Mouse (Mus musculus): ENCODE measurements around the gene Lins1.

The Lins1 gene

DNA sequence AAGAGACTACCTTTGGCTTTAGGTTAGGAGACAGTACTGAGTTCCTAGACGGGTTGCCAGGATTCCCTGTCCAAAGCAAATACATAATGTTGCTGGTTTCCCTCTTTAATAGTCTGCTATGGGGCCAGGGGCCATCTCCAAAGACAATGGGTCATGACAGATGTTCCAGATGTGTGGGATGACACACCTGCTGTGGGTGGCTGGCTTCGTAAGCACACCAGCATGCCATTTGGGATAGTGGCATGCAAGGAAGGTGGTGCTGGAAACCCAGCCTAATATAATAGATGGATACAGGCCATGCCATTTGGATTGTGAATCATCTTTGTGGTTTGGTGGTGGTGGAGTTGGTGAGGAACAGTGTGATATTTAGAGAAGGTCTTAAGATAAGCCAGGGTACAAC is 39.5 kb downstream of the Lins1 start:
- no peak for DNase-seq (ENCODE audit: low read depth in 2 of 2, low spot score in 2 of 2)

DNA sequence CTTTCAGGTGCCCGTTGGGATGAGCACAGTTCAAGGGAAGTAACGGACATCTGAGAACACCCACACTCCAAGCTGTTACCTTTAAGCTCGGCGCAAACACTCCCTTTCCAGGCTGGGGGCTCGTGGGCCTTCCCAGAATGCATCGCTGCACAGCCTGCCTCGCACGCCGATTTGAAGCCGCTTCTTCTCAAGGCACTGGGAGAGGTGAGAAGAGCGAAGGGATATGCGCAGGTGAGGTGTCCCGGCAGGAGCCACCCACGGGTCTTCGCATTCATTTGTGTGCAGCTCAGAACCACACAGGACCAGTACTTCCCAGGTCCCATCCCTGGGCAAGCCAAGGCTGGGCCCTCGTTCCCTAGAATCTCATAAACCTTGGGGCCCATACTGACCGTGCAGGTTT is 43.7 kb downstream of the Lins1 start:
- no peak for DNase-seq (ENCODE audit: low read depth in 2 of 2, low spot score in 2 of 2)

DNA sequence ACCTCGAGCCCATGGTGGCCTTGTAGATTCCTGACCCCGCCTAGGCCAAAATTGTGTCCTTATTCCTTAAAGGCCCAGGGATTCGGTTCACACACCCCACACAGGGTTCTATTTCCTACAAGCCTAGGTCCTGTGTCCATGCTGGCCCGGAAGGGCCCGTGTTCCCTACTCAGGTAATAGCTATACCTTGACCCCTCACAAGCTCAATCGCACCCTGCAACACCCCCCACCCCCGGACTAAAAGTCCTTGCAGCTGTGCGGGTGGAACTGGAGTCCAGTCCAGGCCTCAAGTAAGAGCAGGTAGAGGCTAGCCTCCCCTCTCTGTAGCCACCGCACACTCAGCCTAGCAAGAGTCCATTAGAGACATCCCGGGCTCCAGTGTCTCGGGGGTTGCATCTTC is 44.2 kb downstream of the Lins1 start:
- no peak for DNase-seq (ENCODE audit: low read depth in 2 of 2, low spot score in 2 of 2)

DNA sequence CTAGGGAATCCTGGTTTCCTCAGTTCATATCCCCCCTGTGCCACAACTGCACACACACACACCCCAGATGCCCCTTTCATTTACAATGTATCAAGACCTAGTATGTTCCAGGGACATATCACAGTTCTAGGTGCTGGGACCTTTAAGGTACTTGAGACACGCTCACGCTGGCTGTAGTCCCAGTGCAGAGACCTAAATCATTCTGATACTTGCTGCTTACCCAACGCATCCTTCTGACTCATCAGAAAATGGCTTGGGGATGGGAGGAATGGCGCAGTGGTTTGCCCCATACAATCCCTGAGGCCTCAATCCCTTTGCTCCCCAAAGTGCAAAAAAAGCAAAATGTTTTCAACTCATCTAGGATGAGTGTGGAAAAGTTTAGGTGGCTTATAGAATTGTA is 44.8 kb downstream of the Lins1 start:
- DNase-seq (ENCODE audit: low read depth in 2 of 2, low spot score in 2 of 2): no peak

DNA sequence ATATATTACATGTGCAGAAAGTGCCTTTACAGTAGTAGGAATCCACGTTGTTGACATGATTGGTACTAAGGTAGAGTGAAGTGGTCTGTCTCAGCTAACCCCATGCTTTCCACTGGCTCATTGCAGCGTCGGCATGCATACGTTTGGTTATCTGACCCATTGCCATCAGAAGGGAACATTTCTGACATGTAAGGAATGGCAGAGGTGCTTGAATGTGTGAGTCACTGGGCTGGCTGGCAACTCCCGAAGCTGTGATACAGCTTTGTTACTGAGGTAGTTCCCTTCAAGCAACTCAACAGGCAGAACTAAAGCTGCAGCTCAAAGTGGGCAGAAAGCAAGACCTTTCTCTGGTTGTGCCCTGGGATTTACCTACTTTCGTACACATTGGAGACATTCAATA is 45.3 kb downstream of the Lins1 start:
- no peak for DNase-seq (ENCODE audit: low read depth in 2 of 2, low spot score in 2 of 2)

DNA sequence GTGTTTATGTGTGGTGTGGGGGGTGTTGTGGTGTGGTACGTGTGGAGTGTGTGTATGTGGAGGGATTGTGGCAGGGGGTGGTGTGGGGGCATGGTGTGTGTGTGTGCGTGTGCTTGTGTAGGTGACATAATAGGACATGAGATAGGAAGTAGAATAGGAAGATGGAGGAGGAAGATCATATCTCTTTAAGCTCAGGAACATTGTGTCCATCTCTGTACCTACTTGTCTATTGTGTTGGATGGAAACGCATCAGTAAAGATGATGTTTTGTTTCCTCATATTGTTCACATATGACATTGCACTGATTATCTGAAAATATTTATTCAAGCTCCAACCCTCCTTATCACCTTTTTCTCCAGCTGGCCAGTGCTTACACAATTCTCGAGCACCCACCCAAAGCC is 47.7 kb downstream of the Lins1 start:
- DNase-seq (ENCODE audit: low read depth in 2 of 2, low spot score in 2 of 2): no peak

DNA sequence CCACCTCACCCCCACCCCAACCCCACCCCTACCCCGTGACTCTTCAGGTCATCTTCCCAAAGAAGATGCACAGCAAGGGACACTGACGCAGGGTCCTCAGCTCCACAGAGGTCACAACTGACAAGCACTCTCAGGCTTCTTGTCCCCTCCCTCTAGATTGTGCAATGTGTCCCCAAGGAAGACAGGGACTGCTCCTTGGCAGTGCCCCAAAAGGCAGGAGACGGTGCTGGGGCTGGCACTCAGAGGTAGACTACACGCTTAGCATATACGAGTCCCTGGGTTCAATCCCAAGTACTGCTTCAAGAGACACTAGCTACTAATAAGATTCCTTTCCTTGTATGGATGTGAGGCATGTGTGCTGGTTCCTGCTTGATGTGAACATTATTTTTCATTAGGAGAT is 51.3 kb downstream of the Lins1 start:
- no peak for DNase-seq (ENCODE audit: low read depth in 2 of 2, low spot score in 2 of 2)

DNA sequence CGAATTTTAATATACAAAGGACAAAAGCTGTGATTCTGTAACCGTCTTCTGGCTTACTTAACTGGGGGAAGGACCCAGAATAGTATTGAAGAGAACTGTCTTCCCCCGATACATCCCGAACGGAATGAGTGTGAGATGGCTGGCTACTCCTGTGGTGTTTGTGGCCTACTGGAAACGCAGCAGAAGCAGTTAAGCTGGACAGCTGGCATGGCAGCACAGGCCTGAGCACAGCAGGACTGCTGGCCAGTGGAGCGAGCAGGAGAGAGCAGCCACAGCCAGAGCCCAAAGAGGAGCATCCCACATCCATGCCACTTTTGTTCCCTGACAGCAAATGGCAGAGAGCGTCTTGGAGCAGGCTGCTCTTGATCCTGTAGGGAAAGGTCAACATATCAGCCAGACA is 51.7 kb downstream of the Lins1 start:
- DNase-seq (ENCODE audit: low read depth in 2 of 2, low spot score in 2 of 2): no peak

DNA sequence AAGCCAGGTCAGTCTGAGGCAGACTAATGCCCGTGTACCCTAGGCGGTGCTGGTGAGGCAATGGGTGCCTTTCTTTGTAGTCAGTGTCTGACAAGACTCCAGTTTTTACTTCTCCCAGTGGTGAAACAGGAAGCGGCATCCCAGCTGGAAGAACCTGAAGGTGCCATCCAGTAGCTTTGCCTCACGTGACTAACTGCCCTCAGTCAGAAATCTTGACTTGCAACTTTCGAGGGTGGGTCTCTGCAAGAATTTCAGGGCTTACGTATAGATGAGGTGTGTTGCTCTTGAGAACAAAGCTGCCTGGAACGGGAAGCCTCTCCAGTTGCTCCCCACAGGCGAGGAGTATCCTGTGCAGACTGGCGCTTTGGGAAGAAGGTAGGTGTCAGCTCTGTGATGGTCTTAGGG is 53.7 kb downstream of the Lins1 start, which contains the start of gene Cers3:
Gene Cers3, plus strand, starts transcription at position 128 of the 405 bp plus-strand sequence.
- DNase-seq (ENCODE audit: low read depth in 2 of 2, low spot score in 2 of 2): no peak

DNA sequence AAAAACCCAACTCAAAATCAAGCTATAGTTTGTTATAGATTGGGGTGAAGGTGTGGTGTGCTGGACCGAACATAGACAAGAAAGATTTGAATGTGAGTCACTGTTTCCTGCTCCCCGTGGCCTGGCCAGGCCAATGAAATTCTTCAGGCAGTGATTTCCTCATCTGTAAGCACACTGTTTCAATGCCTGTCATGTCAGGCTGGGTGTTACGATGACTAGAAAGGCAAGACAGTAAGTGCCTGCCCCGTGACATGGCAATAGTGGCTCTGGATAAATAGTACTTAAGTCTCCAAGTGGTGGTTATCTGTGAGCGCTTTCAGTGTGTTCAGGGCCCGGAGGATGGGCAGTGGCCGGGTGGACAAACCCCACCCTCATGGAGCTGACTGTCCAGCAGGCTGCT is 57.3 kb downstream of the Lins1 start:
- no peak for DNase-seq (ENCODE audit: low read depth in 2 of 2, low spot score in 2 of 2)

DNA sequence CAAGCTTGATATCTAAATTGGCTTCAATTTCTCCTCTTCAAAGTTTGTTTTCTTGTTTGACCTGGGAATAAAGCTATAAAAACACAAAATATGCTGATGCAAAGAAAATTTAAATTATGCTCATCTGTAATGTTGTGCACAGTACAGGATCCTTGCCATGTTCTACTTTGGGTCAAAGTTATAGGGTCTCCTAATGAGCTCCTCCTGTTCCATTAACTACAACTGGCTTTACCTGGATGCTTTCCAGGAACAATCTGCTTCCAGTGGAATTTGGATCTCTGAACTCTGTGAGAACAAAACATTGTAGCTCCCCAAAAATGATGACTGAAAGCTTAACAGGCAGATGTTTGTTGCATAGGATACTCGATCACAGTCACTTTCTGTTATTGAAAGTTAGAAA is 60.3 kb downstream of the Lins1 start:
- no peak for DNase-seq (ENCODE audit: low read depth in 2 of 2, low spot score in 2 of 2)

DNA sequence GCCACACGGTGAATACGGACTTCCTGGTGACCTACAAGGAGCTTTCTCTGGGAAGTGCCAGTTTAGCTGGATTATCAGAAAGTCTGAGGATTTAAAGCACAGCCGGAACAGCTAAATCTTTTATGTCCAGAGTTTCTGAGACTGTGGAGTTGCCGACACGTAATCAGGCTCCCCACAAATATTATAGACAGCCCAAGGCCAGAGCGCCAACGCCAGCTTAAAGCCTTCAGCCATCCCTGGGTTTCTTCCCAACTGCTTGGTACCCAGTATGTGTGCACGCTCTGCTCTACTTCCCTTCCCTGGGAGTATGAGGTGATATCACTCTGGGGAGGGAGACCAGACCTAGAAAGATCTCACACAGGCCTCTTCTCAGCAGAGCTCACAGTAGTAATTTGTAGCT is 64.1 kb downstream of the Lins1 start:
- no peak for DNase-seq (ENCODE audit: low read depth in 2 of 2, low spot score in 2 of 2)

DNA sequence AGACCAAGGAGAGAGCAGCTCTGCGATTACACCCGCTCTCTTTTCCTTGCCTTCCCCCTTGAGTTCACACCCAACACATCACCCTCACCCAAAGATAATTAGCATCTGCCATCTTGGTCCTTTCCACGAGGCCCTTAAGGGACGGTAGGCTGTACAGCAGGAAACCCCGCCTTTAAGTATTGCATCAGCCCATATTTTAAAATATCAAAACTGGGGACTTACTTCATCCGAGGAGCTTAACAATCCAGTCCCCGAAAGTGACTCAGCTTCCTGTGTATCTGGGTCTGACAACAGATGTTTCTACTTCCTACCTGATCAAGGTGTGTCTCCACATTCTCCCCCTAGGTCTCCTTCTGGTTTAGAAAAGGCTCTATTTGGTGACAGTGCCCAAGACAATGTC is 65.9 kb downstream of the Lins1 start:
- no peak for DNase-seq (ENCODE audit: low read depth in 2 of 2, low spot score in 2 of 2)

All from CD8-positive naive resting alpha-beta T cell, adult 2 months (primary cell).